Mouse (Mus musculus) kidney, adult 9 months (tissue): ENCODE data around the gene Spocd1.

Experiments used
- DNase-seq: peaks from one replicate; pipeline ENCODE4 v3.0.0; 2022

Gene Spocd1

GRCm38 (mm10) chr4:129918901-129919300 lies 10.1 kb upstream of the Spocd1 start:
- DNase-seq, result no peak

- DNase-seq, result no peak
These were observed 8.3 kb upstream of the Spocd1 start for GRCm38 (mm10) chr4:129920542-129921313.

- no peak for DNase-seq
These were observed 7.8 kb upstream of the Spocd1 start for GRCm38 (mm10) chr4:129921314-129921587.

- DNase-seq, result no peak
These were observed 4.9 kb upstream of the Spocd1 start for GRCm38 (mm10) chr4:129924143-129924542.

GRCm38 (mm10) chr4:129924694-129925093 lies 4.4 kb upstream of the Spocd1 start:
- DNase-seq, result no peak

- DNase-seq, result no peak
These were observed 2.5 kb upstream of the Spocd1 start for GRCm38 (mm10) chr4:129926544-129926943.

- no peak for DNase-seq
These were observed 2.0 kb upstream of the Spocd1 start for GRCm38 (mm10) chr4:129927091-129927490.

- DNase-seq, result peak; percentile 69
These were observed 811 bp upstream of the Spocd1 start for GRCm38 (mm10) chr4:129928124-129928751.

GRCm38 (mm10) chr4:129933696-129934095 lies 4.6 kb downstream of the Spocd1 start:
- DNase-seq, result no peak

GRCm38 (mm10) chr4:129934177-129934855 lies 5.3 kb downstream of the Spocd1 start:
- no peak for DNase-seq

GRCm38 (mm10) chr4:129951359-129951821 lies 22.3 kb downstream of the Spocd1 start:
- peak; percentile 13 for DNase-seq

GRCm38 (mm10) chr4:129952241-129952810 lies 23.3 kb downstream of the Spocd1 start:
- no peak for DNase-seq

GRCm38 (mm10) chr4:129954527-129954926 lies 25.5 kb downstream of the Spocd1 start:
- DNase-seq, result no peak

- peak; percentile 65 for DNase-seq
These were observed 31.3 kb downstream of the Spocd1 start for GRCm38 (mm10) chr4:129960180-129960944.

- no peak for DNase-seq
These were observed 36.2 kb downstream of the Spocd1 start for GRCm38 (mm10) chr4:129965294-129965693.

GRCm38 (mm10) chr4:129966201-129966600 lies 37.2 kb downstream of the Spocd1 start:
- no peak for DNase-seq

GRCm38 (mm10) chr4:129967024-129968014 lies 38.3 kb downstream of the Spocd1 start:
- no peak for DNase-seq

- DNase-seq, result no peak
These were observed 41.1 kb downstream of the Spocd1 start for GRCm38 (mm10) chr4:129970168-129970567.

GRCm38 (mm10) chr4:129970861-129971260 lies 41.8 kb downstream of the Spocd1 start:
- DNase-seq, result no peak

GRCm38 (mm10) chr4:129971989-129972388 lies 42.9 kb downstream of the Spocd1 start:
- no peak for DNase-seq

- DNase-seq, result no peak
These were observed 45.2 kb downstream of the Spocd1 start for GRCm38 (mm10) chr4:129974285-129974684.

- DNase-seq, result no peak
These were observed 48.2 kb downstream of the Spocd1 start for GRCm38 (mm10) chr4:129977256-129977655.
